Mouse (Mus musculus) adrenal gland, adult 18-20 months (tissue): ENCODE results near the gene Adipor2. TPM values are rescaled to one million over a fixed set of nuclear protein-coding genes. Genes with fewer than 3 reads are reported as not detected.
A peak's percentile ranks its signal among the peaks of the same experiment; 100 is the strongest.

Experiments used
- DNase-seq, 2 experiments: peaks; one replicate each; pipeline ENCODE4 v3.0.0; 2021 to 2022; ENCODE audit warnings: low spot score in 2 of 2
- total RNA-seq, 2 experiments: library from RNA; stranded (reverse); gene quantifications; 1 replicate in 1 of 2; 2 replicates in 1 of 2; pipeline ENCODE4 v1.2.3; 2021

Gene Adipor2
- total RNA-seq, 2 experiments from 2014 or later = 191 to 229 TPM

GRCm38 (mm10) chr6:119421001-119421400 lies 3.5 kb upstream of the Adipor2 start:
- no peak for DNase-seq

GRCm38 (mm10) chr6:119420357-119420756 lies 2.9 kb upstream of the Adipor2 start:
- DNase-seq = no peak

- no peak for DNase-seq
Measured at GRCm38 (mm10) chr6:119419412-119419811, 1.9 kb upstream of the Adipor2 start.

- no peak for DNase-seq
Measured at GRCm38 (mm10) chr6:119418392-119419251, 1.1 kb upstream of the Adipor2 start.

DNA sequence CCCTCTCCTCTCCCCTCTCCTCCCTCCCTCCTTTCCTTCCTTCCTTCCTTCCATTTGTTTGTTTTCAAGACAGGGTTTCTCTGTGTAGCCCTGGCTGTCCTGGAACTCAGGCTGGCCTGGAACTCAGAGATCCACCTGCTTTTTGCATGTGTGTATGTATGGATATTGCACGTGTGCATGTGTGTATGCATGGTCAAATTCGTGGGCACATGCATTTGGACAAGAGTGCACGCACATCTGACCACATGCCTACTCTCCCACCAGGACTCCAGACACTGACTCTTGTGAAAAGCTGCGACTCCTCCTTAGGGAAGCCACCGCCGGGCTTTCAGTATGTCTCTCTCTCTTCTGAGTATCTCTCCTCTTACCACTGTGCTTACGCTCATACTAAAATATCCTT lies 317 bp upstream of the Adipor2 start:
- no peak for DNase-seq

DNA sequence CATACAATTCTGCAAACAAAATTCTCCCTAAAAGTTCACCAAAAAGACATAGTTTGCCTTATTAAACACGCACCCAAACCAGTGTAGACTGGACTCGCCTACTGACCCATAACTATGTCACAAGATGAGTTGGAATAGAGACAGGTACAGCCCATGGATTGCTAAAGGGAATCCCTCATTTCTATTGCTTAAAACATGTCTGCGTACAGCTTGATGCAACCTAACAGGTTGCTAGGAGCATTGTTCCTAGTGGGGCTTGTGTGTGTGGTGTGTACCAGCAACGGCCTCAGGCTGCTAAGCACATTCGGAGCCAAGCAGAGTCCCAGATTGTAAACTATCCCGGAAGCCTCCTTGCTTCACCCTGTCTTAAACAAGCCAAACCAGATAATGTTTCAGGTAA lies 861 bp downstream of the Adipor2 start:
- DNase-seq = no peak

DNA sequence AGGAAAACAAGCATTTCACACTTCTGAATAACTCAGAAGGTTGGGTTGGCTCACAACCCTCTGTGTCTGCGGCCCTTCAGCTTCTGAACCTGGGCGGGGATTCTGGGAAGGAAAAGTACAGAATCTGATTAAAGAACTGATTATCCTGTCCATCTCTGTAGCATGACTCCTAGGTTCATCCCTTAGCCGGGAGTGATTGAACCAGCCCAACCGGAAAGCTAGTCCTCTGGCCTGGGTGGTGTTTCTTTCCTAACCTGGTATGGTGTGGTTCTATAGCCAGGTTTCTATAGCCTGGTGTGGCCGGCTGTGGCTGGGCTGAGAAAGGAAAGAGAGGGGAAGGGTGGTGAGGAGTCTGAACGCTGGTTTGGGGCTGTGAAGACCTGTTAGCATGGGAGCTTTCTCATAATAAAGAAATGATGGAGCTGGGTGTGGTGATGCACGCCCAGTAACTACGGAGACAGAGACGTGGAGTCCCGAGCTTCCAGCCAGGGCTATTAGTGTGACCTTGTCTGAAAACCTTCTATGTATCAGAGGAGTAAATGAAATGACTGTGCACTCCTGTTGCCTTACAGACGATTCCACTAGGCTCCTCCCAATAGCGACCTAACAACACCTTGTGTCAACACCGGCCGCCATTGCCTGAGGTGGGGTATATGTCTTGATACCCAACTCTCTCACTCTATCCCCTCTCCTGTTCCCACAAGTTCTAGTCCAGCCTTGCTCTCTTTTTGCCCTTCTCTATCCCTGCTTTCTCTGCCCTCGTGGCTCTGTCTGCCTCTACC lies 3.1 kb downstream of the Adipor2 start:
- DNase-seq = no peak

GRCm38 (mm10) chr6:119412588-119412987 lies 4.9 kb downstream of the Adipor2 start:
- DNase-seq = no peak

- DNase-seq = no peak
Measured at GRCm38 (mm10) chr6:119411511-119411910, 6.0 kb downstream of the Adipor2 start.

DNA sequence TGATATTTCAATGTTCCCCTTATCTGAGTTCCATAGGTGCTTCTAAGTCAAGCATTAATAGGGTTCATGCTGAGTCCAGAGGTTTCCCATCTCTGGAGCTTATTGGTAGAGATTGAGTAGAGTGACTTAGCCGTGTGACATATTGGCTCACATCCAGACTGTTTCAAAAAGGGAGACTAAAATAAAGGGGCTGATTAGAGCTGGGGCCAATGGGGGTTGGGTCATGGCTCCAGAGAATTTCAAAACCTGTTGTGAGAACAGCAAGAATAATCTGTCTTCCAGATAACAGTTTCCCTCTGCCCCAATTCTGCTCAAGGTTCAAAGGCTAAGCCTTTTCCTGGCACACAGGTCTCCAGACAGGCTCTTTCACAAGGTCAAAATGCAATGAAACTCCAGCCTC lies 7.7 kb downstream of the Adipor2 start:
- no peak for DNase-seq

DNA sequence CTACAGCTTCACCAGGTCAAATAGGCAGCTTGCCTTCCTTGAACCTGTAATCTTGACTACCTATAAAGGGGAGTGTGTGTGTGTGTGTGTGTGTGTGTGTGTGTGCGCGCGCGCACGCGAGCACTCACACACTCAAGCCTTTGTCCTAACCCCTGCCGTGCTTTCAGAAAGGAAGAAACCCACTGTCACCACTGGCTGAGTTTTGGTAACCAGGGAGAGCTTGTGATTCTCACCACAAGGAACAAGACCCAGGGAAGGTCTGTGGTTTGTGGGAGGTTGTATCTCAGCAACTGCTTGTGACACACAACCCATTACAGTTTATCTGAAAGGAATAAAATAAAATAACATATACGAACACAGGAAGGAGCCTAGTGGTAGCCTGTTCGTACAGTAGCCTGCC lies 8.9 kb downstream of the Adipor2 start:
- no peak for DNase-seq

GRCm38 (mm10) chr6:119407818-119408217 lies 9.7 kb downstream of the Adipor2 start:
- no peak for DNase-seq

DNA sequence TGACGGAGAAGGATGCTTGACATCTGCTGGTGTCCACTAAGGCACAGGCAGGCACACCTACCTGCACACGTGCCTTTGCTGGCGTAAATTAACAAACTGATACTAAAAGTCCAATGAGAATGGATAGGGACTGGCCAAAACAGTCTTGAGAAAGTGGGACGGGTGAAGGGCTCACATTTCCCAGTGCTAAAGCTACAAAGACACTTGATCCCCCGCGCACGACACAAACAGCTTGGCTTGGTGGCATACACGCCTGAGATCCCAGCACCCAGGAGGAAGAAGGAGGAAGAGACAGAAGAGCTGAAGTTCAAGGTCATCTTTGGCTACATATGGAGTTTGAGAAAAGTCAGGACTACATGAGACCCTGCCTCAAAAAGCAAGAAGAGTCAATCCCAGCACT lies 11.0 kb downstream of the Adipor2 start:
- DNase-seq = no peak

- no peak for DNase-seq
Measured at GRCm38 (mm10) chr6:119405310-119405709, 12.2 kb downstream of the Adipor2 start.

GRCm38 (mm10) chr6:119404854-119405253 lies 12.7 kb downstream of the Adipor2 start:
- DNase-seq = no peak

DNA sequence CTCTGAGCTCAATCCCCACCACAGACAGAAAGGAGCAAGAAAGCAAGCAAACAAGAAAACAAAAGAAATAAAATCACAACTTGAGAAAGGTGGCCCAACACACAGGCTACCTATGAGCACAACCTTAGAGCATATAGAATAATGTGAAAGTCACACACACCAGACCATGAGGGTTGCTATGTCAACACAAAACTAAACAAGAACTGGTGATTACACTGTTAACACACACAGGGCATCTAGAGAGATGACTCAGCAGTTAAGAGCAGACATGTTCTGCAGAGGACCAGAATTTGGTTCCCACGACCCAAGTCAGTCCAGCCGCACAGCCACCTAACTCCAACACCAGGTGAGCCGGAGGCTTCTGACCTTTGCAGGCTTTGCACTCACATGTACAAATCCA lies 14.5 kb downstream of the Adipor2 start:
- no peak for DNase-seq

GRCm38 (mm10) chr6:119401545-119402304 lies 15.8 kb downstream of the Adipor2 start:
- DNase-seq = no peak

DNA sequence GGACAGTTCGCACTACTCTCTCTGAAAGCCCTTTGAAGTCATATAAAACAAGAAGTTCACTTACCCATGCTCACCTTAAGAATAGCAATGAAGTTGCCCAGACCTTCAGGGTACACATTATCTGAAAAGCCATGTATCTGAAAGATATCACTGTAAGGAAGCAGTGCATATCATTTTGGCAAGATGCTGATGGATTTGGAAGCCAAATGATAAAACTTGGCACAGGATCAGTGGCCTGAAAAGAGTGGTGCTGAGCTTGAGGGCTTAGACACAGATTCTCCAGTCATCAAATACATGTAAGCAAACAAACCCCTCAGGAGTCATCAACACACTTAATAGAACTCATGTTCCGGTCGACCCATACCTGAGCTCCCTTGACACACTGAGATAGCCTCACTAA lies 16.9 kb downstream of the Adipor2 start:
- DNase-seq = no peak

DNA sequence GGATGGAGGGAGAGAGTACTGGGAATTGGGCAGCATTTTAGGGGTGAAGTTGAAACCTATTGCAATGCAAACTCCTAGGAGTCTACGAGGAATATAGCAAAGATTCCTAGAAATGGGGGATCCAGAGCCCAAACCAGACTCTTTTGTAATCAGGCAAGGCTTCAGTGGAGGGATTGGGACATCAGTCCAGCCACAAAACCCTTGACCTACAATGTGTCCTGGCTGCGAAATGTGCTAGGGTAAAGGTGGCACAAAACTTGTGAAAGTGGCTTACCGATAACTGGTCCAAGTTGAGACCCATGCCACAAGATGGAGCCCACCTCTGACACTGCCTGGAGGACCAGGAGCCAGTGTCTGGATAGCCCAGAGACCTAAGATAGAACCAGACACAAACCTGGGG lies 18.1 kb downstream of the Adipor2 start:
- no peak for DNase-seq

DNA sequence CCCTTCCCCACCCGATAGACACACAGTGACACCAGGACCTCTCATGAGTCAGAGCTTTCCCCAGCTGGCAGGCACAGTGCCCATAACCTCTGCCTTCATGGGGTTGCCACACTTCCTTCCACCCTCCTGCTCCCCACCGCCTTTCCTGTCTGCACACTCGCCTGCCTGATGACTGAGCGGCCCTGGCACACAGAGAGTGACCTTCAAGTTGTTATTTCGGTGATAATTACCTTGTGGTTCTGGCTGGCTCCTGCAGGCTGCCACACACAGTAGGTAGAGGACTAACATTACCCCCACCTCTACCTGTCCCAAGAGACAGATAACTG lies 21.2 kb downstream of the Adipor2 start:
- DNase-seq = peak; percentile 64 to 66

DNA sequence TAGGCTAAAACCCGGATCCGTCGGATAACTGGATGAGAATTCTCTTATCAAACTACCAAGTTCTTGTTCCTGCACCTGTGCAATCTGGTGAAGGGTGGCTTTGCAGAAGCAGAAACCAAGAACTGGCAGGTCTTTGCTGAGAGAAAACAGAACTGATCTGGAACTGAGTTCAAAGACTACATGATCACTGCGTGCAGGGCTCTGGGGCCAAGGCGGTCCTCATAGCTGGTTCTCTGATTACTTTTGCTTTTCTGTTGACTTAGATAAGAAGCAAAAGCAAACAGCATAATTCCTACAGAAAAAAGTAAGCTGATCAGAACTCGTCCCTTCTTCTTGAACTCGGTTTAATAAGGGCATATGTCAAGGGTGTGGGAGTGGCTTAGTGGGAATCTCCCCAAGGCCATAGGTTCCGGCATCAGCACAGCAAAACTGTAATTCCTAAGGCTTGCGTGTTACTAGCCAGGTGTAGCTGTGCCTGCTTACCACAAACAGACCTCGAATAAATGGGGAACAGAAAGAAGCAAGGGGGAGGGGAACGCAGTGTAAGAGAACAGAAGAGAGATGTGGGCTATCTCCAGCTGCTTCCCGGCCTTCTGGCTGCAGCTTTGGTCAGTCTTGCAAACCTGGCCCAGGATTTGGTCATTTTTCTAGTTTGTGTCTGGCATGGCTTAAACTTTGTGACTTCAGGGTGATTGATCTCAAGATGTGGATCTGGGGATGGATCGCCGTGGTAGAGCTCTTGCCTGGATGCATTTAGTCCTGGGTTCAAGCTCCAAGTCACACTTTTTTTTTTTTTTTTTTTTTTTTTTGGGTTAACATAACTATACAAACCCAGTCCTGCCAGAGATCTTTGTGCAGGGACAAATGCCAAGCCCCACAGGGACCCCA lies 21.8 kb downstream of the Adipor2 start:
- DNase-seq = no peak
